Mouse (Mus musculus): Measurements from ENCODE around the gene March1.
A peak's percentile ranks its signal among the peaks of the same experiment; 100 is the strongest.

March1 gene

DNA sequence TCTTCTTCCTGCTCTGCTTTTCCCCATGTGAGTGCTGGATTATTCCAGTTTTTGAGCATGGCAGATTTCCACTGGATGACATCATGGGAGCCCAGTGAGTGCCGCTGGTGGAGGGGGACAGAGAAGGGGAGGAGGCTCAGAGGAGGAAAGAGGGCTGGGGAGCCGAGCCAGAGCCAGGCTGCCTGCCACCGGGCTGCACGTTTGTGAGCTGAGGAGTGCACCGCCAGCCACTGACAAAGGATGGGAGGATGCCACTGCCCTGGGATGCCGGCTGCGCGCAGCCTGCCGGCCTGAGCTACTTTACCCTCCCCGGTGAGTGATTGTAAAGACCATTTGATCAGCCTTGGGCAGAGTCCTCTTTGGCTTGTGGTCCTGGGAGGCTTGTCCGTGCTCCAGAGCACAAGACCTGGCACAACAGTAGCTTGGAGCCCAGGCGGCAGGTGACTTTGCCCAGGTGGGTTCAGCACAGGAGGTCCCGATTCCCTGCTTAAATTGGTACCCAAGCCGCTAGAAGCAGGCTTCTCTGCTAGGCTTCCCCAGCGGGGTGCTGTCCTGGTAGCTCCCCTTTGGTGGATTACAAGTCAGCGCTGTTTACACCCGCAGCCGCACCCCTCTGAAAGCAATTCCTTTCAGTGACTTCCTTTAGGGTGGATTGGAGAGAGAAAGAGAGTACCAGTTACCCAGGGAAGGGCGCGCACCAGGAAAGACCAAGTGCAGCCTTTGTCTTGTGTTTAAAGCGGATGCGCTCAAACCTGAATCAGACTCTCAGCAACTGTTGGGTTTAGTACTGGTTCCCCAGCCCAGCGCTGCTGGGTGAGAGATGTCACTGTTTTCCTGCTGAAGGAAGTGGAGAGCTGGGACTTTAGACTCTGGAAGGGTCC, at the start of gene March1:
March1 (plus strand) TSS at position 30 of the 881 bp plus-strand sequence.
- peak; percentile 84 for DNase-seq

DNA sequence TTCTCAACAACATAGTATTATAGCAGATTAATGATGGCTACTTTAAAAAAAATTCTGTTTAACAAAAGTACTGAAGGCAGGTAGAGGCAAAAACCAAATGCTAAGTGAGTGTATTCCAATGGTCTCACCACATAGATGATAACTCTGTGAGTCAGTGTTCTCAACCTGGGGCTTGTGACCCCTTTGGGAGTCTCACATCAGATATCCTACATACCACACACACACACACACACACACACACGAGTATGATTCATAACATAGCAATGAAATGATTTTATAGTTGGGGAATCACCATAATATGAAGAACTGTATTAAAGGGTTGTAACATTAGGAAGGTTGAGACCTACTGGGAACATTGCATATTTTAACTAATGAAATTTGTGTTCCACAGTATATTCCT, 30.8 kb upstream of the March1 start:
- no peak for DNase-seq

DNA sequence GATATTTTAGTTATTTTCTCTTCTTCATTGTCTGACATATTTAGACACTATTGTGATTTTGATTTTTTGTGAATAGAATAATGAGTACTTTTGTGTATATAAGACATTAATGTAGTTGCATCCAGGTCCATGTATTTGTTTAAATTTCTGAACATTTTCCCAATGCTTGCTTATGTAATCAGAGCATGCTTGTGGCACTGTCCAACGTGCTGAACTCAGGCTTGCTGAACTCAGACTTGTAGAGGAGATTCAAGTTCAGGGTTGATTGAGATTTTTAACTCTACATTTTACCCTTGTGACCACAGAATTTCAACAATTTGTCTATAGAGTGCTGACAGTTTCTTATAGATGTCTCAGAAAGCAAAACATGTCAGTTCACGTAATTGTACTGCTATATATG, 14.5 kb upstream of the March1 start:
- no peak for DNase-seq

DNA sequence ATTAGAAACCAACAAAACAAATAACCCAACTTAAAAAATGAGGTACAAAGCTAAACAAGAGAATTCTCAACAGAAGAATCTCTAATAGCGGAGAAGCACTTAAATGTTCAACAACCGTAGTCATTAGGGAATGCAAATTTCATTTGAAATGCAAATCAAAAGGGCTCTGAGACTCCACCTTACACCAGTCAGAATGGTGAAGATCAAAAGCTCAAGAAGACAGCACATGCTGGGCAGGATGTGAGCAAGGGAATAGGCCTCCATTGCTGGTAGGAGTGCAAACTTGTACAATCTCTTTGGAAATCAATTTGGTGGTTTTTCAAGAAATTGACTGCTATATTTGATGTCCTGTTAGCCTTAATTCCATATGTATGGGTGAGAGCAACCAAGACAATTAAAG, 8.2 kb upstream of the March1 start:
- no peak for DNase-seq

DNA sequence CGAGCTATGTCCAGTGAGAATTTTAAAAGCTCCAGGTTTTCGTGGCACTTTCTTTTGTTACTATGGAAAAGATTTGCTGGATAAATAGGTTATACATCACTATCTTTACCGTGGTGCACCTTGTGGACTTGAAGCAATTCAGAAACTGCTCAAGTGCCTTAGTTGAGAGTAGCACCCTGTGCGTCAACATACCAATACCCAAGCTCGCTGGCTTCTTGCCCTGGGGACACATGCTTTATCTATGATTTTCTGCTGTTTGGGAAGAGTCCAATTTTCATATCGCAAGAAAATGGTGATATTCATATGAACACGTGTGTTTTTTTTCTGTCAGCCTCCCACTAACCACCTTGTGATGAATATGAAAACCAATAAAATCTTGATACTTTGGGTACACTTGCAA, 1.3 kb downstream of the March1 start:
- no peak for DNase-seq

DNA sequence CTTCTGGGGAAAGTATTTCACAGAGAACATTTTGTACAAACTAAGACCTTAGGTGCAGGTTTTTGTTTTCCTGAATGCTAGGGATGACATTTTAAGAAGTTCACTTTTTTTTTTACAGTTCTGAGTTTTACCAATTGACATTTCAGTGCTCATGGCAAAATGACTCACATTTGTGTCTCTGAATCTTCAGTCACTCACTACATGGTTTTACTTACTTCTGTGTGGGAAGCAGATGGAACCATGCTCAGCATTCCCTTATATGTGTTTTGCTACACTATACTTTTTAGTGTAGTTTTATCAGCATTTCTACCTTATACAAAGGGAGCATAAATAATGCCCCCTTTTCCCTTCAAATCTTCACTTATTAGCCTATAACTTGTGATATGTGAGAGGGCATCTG, 27.2 kb downstream of the March1 start:
- no peak for DNase-seq

DNA sequence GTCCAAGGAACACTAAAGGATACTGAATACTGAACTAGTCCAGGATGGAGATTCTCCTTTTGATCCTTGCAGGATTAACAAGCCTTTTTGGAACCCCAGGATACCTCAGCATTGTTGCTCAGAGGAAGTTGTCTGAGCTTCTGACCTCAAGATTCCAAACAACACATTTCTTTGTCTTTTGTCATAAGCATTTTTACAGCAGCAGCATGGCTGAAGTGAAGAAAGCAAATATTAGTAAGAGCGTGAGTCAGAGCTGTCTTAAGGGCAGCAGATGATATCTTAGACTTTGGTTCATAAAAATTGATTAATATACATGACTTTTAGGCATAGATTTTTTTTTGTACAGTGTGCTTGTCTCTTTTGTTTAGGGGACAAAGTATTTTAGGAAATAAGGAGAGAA, 27.8 kb downstream of the March1 start:
- no peak for DNase-seq

DNA sequence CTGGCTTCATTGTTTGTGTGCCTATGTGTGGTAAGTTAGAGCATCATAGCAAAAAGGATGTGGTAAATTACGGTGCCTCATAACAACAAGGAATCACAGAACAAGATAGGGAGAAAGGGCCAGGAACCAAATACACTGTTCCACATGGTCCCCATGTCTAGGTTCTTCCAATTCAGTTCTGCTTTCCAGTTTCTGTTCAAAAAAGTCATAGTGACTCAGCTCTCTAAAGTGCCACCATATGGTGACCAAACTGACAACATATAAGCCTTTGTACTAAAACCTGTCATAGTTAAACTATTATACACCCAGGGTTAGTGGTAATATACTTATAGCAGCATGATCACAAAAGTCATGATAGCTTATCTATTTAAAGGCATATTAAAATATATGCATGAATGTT, 28.2 kb downstream of the March1 start:
- no peak for DNase-seq

DNA sequence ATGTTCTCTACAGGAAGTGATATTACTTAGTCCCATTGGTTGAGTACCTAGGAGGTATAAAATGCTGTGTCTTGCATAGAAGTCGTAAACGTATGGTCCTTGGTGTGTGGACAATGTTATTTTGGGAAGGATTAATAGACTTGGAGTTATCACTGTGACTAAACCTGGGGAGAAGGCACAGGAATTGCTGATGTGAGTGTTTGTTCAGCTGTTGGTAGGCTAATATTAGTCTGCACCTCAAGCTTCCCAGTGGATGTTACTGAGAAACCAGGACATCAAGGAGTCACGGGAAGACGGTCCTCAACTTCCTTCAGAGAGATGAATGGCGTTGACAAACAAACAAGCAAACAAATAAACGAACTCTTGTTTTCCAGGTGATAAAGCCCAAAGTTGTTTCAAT, 38.2 kb downstream of the March1 start:
- no peak for DNase-seq

DNA sequence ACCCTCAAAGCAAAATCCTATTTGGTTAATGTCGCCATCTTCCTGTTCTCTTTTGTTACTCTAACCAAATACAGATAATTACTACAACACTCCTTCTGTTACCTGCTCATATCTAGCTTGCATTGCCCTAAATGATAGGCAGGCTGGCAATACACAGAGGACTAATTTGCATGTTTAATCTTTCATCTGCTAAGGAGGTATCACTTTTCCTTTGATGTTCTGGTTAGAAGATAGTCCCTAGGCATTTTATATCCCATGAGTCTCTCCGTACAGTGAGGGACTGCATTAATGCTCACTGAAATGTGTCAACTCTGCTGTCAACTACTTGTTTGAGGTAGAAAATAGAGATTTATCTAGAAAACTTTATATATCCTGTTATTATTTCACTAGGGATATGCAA, 44.2 kb downstream of the March1 start:
- DNase-seq: no peak

DNA sequence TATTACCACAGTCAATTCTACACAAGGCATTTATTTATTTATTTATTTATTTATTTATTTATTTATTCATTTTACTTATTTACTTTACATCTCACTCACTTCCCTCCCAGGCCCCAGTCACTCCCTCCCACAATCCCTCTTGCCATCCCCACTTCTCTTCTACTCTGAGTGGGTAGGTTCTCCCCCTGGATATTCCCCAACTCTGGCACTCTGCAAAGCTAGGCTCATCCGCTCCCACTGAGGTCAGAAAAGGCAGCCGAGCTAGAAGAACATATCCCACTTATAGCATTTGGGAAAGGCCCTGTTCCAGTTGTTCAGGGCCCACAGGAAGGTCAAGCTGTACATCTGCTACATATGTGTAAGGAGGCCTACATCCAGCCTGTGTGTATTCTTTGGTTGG, 48.1 kb downstream of the March1 start:
- DNase-seq: peak; percentile 81

DNA sequence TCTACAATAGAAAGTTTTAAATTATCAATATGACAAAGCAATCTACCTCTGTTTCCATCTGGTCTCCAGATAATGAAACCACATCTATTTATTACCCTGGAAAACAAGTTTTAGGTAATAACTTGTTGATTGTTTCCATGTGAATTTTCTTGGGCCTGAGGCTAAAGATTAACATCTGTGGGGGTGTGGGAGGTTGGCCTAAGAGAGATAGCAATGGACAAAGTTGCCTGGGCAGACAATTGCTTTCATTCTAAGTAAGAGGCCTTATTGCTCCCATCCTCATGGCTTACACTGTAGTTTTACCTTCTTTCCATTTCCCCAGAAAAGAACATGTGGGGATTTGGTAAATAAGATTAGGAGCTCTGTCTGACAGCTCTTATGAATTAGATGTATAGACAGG, 125.4 kb downstream of the March1 start:
- DNase-seq: no peak

DNA sequence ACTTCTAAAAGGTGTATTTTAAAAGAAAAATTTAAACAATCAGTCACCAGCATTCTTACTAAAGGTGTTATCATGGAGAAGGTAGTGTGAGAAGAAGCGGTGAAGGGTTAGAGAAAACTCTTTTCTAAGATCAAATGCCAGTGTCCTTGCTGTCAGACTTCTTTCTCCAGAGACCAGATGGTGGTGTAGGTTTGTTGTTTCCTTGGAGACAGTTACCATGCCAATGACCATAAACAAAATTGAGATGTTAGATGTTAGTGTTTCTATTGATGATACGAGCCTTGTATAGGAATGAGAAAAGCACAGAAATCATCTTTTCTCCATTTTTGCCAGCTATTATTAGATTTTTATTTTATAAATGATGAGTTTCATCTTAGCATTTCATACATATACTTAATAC, 158.1 kb downstream of the March1 start:
- no peak for DNase-seq

DNA sequence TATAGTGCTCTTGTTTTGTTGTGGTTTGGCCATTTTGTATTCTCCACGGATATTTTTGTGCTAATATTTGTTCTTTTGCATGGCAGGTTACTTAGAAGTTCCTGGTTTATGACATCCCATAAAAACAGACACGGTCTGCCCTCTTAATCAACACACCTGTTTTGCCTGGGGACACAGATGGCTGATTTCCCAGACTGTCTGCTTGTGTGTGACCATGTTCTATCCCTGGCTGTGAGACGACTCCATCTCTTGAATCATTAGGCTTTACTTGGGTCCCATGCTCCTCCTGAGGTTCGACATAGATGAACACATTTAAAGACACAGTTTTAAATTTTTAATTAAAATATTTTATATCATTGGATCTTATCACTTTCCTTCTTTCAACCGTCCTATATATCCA, 163.5 kb downstream of the March1 start:
- DNase-seq: no peak

DNA sequence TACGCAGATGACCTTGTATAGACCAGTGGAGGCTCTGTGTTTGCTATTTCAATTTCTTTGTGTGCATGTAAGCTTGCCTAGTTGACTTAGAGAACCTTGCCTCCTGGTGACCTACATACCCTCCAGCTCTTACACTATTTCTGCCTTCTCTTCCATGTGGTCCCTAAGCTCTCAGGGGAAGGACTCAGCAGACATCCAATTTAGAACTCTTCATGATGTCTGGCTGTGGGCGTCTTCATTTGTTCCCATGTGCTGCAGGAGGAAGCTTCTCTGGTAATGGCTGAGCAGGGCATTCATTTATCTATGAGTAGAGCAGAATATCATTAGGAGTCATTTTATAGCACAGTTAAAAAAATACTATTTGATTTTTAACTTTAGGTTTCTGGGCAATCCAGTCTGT, 195.3 kb downstream of the March1 start:
- DNase-seq: peak; percentile 78

DNA sequence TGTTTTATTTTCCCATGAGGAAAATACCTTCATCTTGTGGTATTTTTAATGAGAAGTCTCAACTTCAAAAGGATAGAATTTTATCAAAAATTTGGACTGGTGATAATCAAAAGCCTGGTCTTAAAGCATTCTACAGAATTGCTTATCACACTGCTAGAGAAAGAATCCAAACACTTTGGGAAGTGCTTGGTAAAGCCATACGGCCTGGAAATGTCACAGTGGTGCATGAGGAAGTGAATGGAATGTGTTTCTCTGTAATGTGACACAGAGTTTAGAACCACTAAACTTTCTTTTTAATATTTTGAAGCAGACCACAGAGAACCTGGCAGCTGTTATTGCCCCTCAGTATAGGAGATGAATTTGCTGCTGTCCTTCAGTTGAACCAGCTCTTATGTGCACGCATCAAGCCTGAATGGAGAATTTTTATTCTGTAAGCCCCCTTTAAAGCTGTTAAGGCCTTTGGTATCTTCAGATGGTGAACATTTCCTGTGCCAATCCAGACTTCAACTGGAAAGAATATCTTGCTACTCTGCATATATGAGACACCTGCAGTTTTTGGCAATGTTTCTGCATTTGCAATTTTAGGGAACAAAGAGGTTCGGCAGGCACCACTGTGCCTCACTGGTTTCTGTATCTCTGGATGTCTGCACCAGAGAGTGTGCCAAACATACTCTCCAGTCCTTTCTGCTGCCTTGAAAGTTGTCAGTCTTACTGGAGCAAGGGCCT, 304.8 kb downstream of the March1 start:
- DNase-seq: no peak

DNA sequence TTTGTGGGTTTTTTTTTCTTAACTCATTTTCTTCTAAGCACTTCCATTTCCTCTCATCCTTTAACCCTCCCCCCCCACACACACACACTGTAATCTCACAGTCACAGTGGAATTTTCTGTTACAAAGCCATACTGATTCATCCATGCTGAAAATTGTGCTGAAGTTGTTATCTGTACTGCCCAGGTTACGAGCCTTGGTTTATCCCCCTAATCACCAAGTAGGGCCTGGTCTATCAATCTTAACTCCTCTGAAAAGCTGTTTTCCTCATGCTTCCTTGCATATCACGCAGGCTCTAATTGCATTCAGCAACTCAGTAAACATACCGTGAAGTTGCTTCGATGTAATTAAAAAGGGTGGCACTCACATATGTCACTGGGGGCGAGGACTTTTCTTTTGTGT, 339.2 kb downstream of the March1 start:
- no peak for DNase-seq

DNA sequence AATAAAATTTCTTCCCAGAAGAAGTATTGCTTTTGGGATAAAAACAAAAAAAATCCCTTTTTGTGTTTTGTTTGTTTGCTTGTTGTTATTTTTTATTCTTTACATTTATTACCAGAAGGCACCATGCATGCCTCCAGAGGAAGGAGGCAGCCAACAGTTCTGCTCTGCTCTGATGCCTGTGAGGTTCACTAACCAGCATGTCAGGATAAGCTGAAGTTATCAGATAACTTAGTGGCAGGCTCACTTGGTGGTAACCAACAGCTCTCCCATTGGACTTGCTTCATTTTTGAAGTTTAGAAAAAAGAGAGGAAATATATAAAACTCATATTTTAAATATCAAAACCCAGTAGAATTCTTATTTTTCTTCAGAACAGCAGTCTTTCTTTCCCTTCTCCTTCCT, 339.8 kb downstream of the March1 start:
- no peak for DNase-seq

DNA sequence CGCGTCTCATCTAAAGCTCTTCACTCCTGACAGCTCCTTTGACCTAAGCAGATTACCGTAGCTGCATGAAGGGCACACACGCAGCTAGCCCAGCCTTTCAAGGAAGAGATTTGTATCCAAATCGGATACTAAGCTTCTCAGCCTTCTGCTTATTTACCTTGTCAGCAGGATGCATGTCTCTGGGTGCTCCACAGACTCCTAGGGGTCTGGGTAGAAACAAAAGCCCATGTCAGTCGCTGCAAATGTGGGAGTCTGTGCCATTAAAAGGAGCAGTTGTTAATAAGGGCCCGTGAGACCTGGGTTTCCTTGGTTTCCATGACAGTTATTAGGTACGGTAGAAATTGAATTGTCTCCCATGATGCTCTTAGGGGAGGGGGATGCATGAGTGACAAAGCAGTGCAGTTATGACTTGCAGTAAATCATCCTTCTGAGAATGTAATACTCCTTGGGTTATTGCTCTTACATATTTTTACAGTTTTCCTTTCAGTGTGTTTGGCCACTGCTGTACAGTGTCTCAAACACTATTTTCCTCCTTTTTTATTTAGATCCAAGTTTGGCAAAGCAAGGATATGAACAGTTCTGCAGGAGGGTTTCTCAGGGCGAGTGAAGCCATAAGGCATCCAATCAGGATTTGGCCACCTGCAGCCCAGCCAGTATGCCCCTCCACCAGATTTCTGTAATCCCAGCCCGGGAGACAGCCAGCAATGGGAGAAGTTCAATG, 349.0 kb downstream of the March1 start:
- no peak for DNase-seq

DNA sequence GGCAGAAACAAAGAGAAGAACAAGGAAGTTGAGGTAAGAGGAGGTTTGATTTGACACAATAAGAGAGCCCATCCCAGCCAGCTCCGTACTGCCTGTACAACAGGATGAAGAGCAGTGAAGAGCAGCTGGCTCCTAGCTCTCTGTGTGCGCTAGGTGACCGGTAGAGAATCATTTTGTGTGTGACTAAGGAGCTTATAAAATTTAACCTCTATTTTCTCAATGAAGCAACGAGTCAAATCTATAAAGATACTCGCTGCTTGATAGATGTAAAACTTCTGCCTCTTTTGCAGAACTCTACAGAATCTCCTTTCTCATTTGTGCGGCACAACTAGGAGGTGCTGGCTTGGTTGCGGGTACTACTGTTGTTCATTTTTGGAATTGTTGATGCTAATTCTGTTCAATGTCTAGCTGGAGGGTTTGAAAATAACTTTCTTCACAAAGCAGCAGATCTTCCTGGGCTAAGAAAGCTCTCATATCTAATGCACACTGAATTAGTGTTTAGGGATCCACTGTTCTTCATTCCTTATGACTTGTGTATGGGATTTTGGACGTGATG, 349.6 kb downstream of the March1 start:
- no peak for DNase-seq

DNA sequence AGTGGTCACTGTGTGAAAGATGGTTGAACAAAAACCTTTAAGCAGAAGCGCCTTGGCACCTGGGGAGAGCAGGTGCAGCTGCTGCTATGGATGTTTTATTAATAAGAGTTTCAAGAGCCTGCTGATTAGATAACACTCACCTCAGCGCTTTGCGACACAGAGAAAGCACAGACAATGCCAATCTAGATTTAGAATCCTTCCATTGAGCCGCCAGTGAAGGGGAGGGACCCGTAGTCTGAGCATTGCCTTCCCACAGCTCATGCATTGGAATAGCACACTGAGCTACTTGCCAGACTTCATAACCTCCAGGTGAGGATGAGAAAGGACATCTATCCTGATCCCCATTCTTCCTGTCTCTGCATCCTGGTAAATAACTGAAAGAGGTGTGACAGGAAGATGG, 359.2 kb downstream of the March1 start:
- DNase-seq: no peak

DNA sequence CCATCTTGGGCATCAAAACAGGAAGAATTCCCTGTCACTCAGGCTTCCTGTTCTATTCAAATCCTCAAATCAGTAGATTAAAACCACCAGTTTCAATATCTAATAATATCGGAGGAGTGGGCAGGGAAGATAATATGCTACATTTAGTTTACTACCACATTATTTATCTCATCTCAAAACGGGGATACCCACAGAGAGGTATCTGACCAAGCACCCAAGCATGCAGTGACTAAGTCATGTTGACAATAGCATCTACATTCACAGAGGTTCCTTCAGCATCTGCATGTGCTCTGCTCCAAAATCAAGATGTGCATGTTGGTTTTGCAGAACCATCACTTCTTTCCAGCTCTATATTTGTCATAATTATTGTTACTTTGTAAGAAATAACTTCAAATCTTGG, 364.3 kb downstream of the March1 start:
- DNase-seq: no peak

DNA sequence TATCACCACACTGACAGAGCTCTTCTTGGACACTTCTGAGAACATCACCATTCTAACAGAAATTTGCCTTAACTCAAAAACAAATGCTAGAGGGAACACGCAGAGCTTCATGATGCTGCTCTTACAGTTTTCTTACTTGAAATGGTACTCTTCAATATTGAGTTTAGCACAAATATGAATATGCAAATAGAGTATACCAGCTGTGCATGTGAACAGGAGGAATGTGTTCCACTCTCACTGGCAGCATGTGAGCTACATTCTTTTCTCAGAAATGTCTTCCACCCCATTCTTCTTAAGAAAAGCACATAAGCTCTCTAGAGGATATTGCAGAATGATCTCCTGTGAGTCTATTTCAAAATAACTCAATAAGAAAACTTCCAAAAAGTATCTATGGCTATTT, 370.0 kb downstream of the March1 start:
- DNase-seq: no peak

DNA sequence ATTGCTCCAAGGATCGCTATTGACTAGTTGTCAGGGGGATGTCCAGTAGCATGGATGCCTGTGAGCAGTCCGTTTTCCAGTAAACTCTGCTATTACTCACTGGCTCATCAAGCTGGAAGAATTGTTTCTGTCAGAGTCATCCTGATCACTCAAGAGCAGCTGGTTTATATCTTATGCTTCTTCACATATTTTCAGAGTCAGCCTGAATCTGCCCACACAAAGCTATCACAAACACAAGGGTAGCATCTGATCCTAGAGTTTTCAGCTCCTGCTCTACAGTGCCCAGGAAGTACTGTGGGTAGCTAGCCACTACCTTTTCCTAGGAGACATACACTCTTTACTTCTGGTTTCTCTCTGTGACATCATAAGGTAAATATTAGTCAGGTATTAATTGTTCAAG, 405.1 kb downstream of the March1 start:
- no peak for DNase-seq
